ENCODE assay signal across 8 mouse cellular contexts in genomic region chr1:134078061-134078795, GRCm38 (mm10). TPM values are rescaled to one million over a fixed set of nuclear protein-coding genes. Genes with fewer than 3 reads are reported as not detected.
DNase-seq lines count a peak whose midpoint lies in the region; ATAC-seq and TF ChIP-seq lines count a peak whose summit lies in the region.

No protein-coding gene starts in this region.

- H3K9ac ChIP-seq in heart, embryonic 14.5 days (ENCODE audit: low read length): peak overlapping the region; percentile 98
- H3K9ac ChIP-seq in midbrain, embryonic 11.5 days (ENCODE audit: low read length): peak overlapping the region; percentile 93

- no peaks in the 10 kb centered on the region for H3K36me3 ChIP-seq in testis, adult 2 months (ENCODE audit: control insufficient read depth, insufficient read depth, low read length)
- peaks cover 33% of the 10 kb centered on the region for H3K36me3 ChIP-seq in heart, embryonic 14.5 days (ENCODE audit: control insufficient read depth, insufficient read depth, low read length)
- H3K36me3 ChIP-seq in limb, embryonic 10.5 days: peaks cover 20% of the 10 kb centered on the region
- H3K36me3 ChIP-seq in midbrain, embryonic 11.5 days (ENCODE audit: control insufficient read depth, insufficient read depth, low read length): peaks cover 13% of the 10 kb centered on the region

- WGBS in heart, embryonic 14.5 days: 3% methylated on average over 19 of the region's 19 CpGs
- WGBS in limb, embryonic 10.5 days: 16% methylated on average over 19 of the region's 19 CpGs
- WGBS in midbrain, embryonic 11.5 days: 9% methylated on average over 19 of the region's 19 CpGs

- H3K4me1 ChIP-seq in testis, adult 2 months (ENCODE audit: control insufficient read depth, insufficient read depth, low read length): peaks cover 11% of the 10 kb centered on the region
- H3K4me1 ChIP-seq in heart, embryonic 14.5 days (ENCODE audit: control insufficient read depth in 2 of 2, insufficient read depth in 2 of 2, low read length in 2 of 2): peaks cover 42 to 61% of the 10 kb centered on the region in 2 experiments
- H3K4me1 ChIP-seq in limb, embryonic 10.5 days: peaks cover 42% of the 10 kb centered on the region
- peaks cover 31% of the 10 kb centered on the region for H3K4me1 ChIP-seq in midbrain, embryonic 11.5 days (ENCODE audit: control insufficient read depth, insufficient read depth, low read length)

- peak overlapping the region; percentile 76 for H3K4me3 ChIP-seq in testis, adult 2 months (ENCODE audit: control insufficient read depth, low read depth, low read length)
- H3K4me3 ChIP-seq in heart, embryonic 14.5 days (ENCODE audit: control insufficient read depth in 1 of 2, insufficient read depth in 1 of 2, low read depth in 1 of 2, low read length in 2 of 2): peak overlapping the region; percentile 82 to 85
- peak overlapping the region; percentile 71 for H3K4me3 ChIP-seq in limb, embryonic 10.5 days
- H3K4me3 ChIP-seq in midbrain, embryonic 11.5 days (ENCODE audit: low read depth, low read length): peak overlapping the region; percentile 84

- peak overlapping the region; percentile 84 for H3K4me2 ChIP-seq in heart, embryonic 14.5 days (ENCODE audit: low read length)
- H3K4me2 ChIP-seq in midbrain, embryonic 11.5 days: peak overlapping the region; percentile 86

- TF ChIP-seq POLR2A in testis, adult 2 months (IDR thresholded peaks at IDR 0.05; ENCODE audit: control insufficient read depth, low read depth, low read length): no peak

- no peaks in the 10 kb centered on the region for H3K9me3 ChIP-seq in heart, embryonic 14.5 days (ENCODE audit: control insufficient read depth, low read length)
- no peaks in the 10 kb centered on the region for H3K9me3 ChIP-seq in limb, embryonic 10.5 days (replicated peaks)
- H3K9me3 ChIP-seq in midbrain, embryonic 11.5 days (ENCODE audit: control insufficient read depth, low read length): no peaks in the 10 kb centered on the region

- H3K27ac ChIP-seq in testis, adult 2 months (ENCODE audit: control insufficient read depth, insufficient read depth, low read depth, low read length): peak overlapping the region; percentile 58; the same call in 1 of the 2 replicates
- H3K27ac ChIP-seq in heart, embryonic 14.5 days (replicated peaks in 1 of 2; ENCODE audit: control insufficient read depth in 1 of 2, insufficient read depth in 1 of 2, low read depth in 2 of 2, low read length in 2 of 2): peak overlapping the region; percentile 69 to 83
- H3K27ac ChIP-seq in limb, embryonic 10.5 days: peak overlapping the region; percentile 85
- peak overlapping the region; percentile 52 for H3K27ac ChIP-seq in midbrain, embryonic 11.5 days (ENCODE audit: low read depth, low read length)

- no peak for TF ChIP-seq CTCF in testis, adult 2 months (IDR thresholded peaks at IDR 0.05; ENCODE audit: control insufficient read depth, insufficient read depth, insufficient replicate concordance, low read depth, low read length)

- H3K27me3 ChIP-seq in testis, adult 2 months (ENCODE audit: control insufficient read depth, insufficient read depth, low read length): no peaks in the 10 kb centered on the region
- H3K27me3 ChIP-seq in heart, embryonic 14.5 days (ENCODE audit: control insufficient read depth, insufficient read depth, low read length): no peaks in the 10 kb centered on the region
- peaks cover 13% of the 10 kb centered on the region for H3K27me3 ChIP-seq in limb, embryonic 10.5 days (ENCODE audit: low read depth, poor library complexity, severe bottlenecking)
- H3K27me3 ChIP-seq in midbrain, embryonic 11.5 days (ENCODE audit: control insufficient read depth, insufficient read depth, low read length): no peaks in the 10 kb centered on the region

- ATAC-seq in heart, embryonic 14.5 days (ENCODE audit: insufficient number of reproducible peaks, insufficient read depth, low FRiP score, low read depth): no peak
- peak; percentile 12 for ATAC-seq in midbrain, embryonic 11.5 days (ENCODE audit: low FRiP score)

- no peak for DNase-seq in testis, postnatal 10 days (ENCODE audit: low spot score)
- DNase-seq in c-Kit-positive CD71-positive TER-119-negative erythroid progenitor cells, embryonic 14.5 days (ENCODE audit: low read depth): peak; percentile 76
- DNase-seq in limb, embryonic 10.5 days (ENCODE audit: low spot score): peak; percentile 51
- peak; percentile 95 for DNase-seq in midbrain, embryonic 11.5 days (ENCODE audit: low spot score, missing footprints)
- DNase-seq in thymus, postnatal 4 days: peak; percentile 56
- DNase-seq in frontal cortex, postnatal 10 days (ENCODE audit: low spot score in 2 of 2): no peak

RNA-seq across cellular contexts. Expression of gene Btg2, which starts 0.7 kb away (rescaled TPM):
- polyA plus RNA-seq in testis, adult 2 months (2012; rRNA removed): 2.9 and 4.1 TPM in 2 replicates
- 34.7 and 36.9 TPM in 2 replicates for polyA plus RNA-seq in heart, embryonic 14.5 days (2014; fragmentation: Nextera tagmentation; extraction: Ambion mirVana)
- polyA plus RNA-seq in limb, embryonic 10.5 days (2016; fragmentation: Nextera tagmentation; extraction: Ambion mirVana): 10.1 and 17.7 TPM in 2 replicates
- 150 and 153 TPM in 2 replicates for polyA plus RNA-seq in midbrain, embryonic 11.5 days (2014; fragmentation: Nextera tagmentation; extraction: Ambion mirVana)

RNA-seq across cellular contexts. Expression of gene Chit1, which starts 32.8 kb away (rescaled TPM):
- polyA plus RNA-seq in testis, adult 2 months (2012; rRNA removed): 8.7 and 10.4 TPM in 2 replicates
- 0.46 and 0.96 TPM in 2 replicates for polyA plus RNA-seq in heart, embryonic 14.5 days (2014; fragmentation: Nextera tagmentation; extraction: Ambion mirVana)
- polyA plus RNA-seq in limb, embryonic 10.5 days (2016; fragmentation: Nextera tagmentation; extraction: Ambion mirVana): not detected in 2 replicates
- not detected in 2 replicates for polyA plus RNA-seq in midbrain, embryonic 11.5 days (2014; fragmentation: Nextera tagmentation; extraction: Ambion mirVana)

RNA-seq across cellular contexts. Expression of gene Fmod, which starts 41.2 kb away (rescaled TPM):
- 3.6 and 5.1 TPM in 2 replicates for polyA plus RNA-seq in testis, adult 2 months (2012; rRNA removed)
- polyA plus RNA-seq in heart, embryonic 14.5 days (2014; fragmentation: Nextera tagmentation; extraction: Ambion mirVana): 15.9 and 18.0 TPM in 2 replicates
- 2.4 and 2.5 TPM in 2 replicates for polyA plus RNA-seq in limb, embryonic 10.5 days (2016; fragmentation: Nextera tagmentation; extraction: Ambion mirVana)
- polyA plus RNA-seq in midbrain, embryonic 11.5 days (2014; fragmentation: Nextera tagmentation; extraction: Ambion mirVana): 5.7 and 6.8 TPM in 2 replicates

Comparison
In these comparisons a context has a peak if more than half of its experiments do, and no peak if none do; other contexts are left out.
1. DNase-seq: peak in c-Kit-positive CD71-positive TER-119-negative erythroid progenitor cells, embryonic 14.5 days (single experiment), limb, embryonic 10.5 days (single experiment), midbrain, embryonic 11.5 days (single experiment) and thymus, postnatal 4 days (single experiment); none in testis, postnatal 10 days (single experiment) and frontal cortex, postnatal 10 days (0 of 2).
2. Peak in every context shown above with its lines, with median percentiles within 50 percentile points of each other: H3K27ac ChIP-seq and H3K4me3 ChIP-seq.